Mouse (Mus musculus) cerebellum, adult 2 months (tissue): ENCODE measurements around the gene 1700020A23Rik. TPM values are rescaled to one million over a fixed set of nuclear protein-coding genes. Genes with fewer than 3 reads are reported as not detected.

Experiments
- DNase-seq, 2 experiments: peaks; one replicate each; pipeline ENCODE4 v3.0.0; 2021
- H3K27ac ChIP-seq: fragments of 200-500 bp; 2 replicates; pipeline ENCODE4 v1.5.1; 2012; ENCODE audit warnings: low read length, control low read depth, inconsistent platforms; ENCODE audit not compliant: insufficient read depth
- H3K27me3 ChIP-seq: fragments of 200-500 bp; 2 replicates; pipeline ENCODE4 v1.6.1; 2012; ENCODE audit warnings: inconsistent platforms, mild to moderate bottlenecking, low read length, moderate library complexity; ENCODE audit not compliant: control insufficient read depth, insufficient read depth
- H3K4me1 ChIP-seq: fragments of 200-500 bp; 2 replicates; pipeline ENCODE4 v1.6.1; 2011; ENCODE audit warnings: low read length; ENCODE audit not compliant: control insufficient read depth, insufficient read depth
- H3K4me3 ChIP-seq: fragments of 200-500 bp; replicated peaks from 2 replicates; pipeline ENCODE3; 2011; ENCODE audit warnings: mild to moderate bottlenecking, low read depth, low read length, control low read depth; ENCODE audit not compliant: insufficient read depth
- CTCF ChIP-seq: fragments of 200-500 bp; IDR thresholded peaks from 2 replicates; pipeline ENCODE4 v1.5.1; 2011; ENCODE audit warnings: low read depth, mild to moderate bottlenecking, control low read depth, low read length, moderate library complexity, borderline replicate concordance; ENCODE audit not compliant: insufficient read depth
- POLR2A ChIP-seq: fragments of 200-500 bp; IDR thresholded peaks from 2 replicates; pipeline ENCODE4 v1.6.1; 2011; ENCODE audit warnings: low read length, control low read depth, borderline replicate concordance; ENCODE audit not compliant: insufficient read depth
- WGBS: fragments of 180-500 bp; shearing (Covaris S2); methylation state at CpG from one replicate; pipeline ENCODE4 v1.1.7; 2018; 5-methylcytosine and 5-hydroxymethylcytosine counted together
- polyA plus RNA-seq: library from polyadenylated mRNA; depleted of rRNA; stranded (reverse); fragments of >200 nt; gene quantifications from 2 replicates; pipeline ENCODE4 v1.2.3, GENCODE M21; 2012

Gene 1700020A23Rik
- polyA plus RNA-seq, 1 experiment = not detected

GRCm38 (mm10) chr2:130400046-130400445 is 5.0 kb upstream of the 1700020A23Rik start:
- 97% methylated on average over 1 of the region's 1 CpGs for WGBS
- H3K4me3 ChIP-seq = no peak overlapping the region
- DNase-seq = no peak
- no peak overlapping the region for H3K27ac ChIP-seq
- TF ChIP-seq POLR2A = no peak
- TF ChIP-seq CTCF = no peak
- H3K4me1 ChIP-seq = peaks cover 5% of the 10 kb centered on the region; the same call in 1 of the 2 replicates
- no peaks in the 10 kb centered on the region; the same call in 1 of the 2 replicates for H3K27me3 ChIP-seq

- WGBS = 71% methylated on average over 4 of the region's 4 CpGs
- peaks cover 4% of the 10 kb centered on the region; the same call in 1 of the 2 replicates for H3K4me1 ChIP-seq
- TF ChIP-seq CTCF = no peak
- TF ChIP-seq POLR2A = no peak
- H3K27me3 ChIP-seq = no peaks in the 10 kb centered on the region; the same call in 1 of the 2 replicates
- H3K4me3 ChIP-seq = no peak overlapping the region
- no peak overlapping the region for H3K27ac ChIP-seq
- no peak for DNase-seq
Measured at GRCm38 (mm10) chr2:130401891-130402290, 3.2 kb upstream of the 1700020A23Rik start.

DNA sequence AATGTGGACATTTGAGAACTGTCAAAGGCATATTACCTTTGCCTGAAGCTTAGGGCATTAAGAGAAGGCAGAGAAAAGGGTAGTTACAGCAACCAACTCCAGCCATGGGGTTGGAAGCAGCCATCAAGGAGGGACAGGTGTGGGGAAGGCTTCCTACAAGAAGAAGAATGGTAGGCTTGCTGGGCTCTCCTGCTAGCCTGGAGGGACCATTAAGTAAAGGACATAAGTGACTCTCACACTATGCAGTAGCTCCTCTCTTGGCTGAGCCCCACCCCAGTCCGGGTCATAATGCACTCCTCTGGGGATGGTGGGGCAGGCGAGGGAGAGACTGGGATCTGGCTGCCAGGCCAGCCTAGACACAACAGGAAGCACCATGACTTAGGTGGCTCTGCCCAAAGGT is 1.1 kb downstream of the 1700020A23Rik start, which contains the start of gene Tmem239:
Tmem239 (plus strand) TSS at position 301 of the 400 bp plus-strand sequence.
- DNase-seq = no peak
- no peaks in the 10 kb centered on the region for H3K27me3 ChIP-seq
- H3K27ac ChIP-seq = no peak within 1 kb of the TSS
- 85% methylated on average over 2 of the region's 2 CpGs for WGBS
- no peak for TF ChIP-seq POLR2A
- no peak for TF ChIP-seq CTCF
- H3K4me1 ChIP-seq = no peaks in the 10 kb centered on the region
- no peak within 1 kb of the TSS for H3K4me3 ChIP-seq

- no peak for DNase-seq
- 19% methylated on average over 6 of the region's 6 CpGs for WGBS
- no peak overlapping the region for H3K4me3 ChIP-seq
- TF ChIP-seq CTCF (no peak), POLR2A (no peak)
- H3K27me3 ChIP-seq = no peaks in the 10 kb centered on the region
- H3K27ac ChIP-seq = no peak overlapping the region
- H3K4me1 ChIP-seq = no peaks in the 10 kb centered on the region
Measured at GRCm38 (mm10) chr2:130408194-130408593, 3.1 kb downstream of the 1700020A23Rik start.

- Histone ChIP-seq H3K27me3 (no peaks in the 10 kb centered on the region), H3K27ac (no peak overlapping the region), H3K4me3 (no peak overlapping the region), H3K4me1 (no peaks in the 10 kb centered on the region)
- 23% methylated on average over 16 of the region's 16 CpGs for WGBS
- TF ChIP-seq POLR2A (no peak), CTCF (peak; percentile 84)
- peak; percentile 77 to 82 for DNase-seq
Measured at GRCm38 (mm10) chr2:130411558-130412495, 6.8 kb downstream of the 1700020A23Rik start.

GRCm38 (mm10) chr2:130412775-130413174 is 7.7 kb downstream of the 1700020A23Rik start:
- WGBS = 76% methylated on average over 3 of the region's 3 CpGs
- DNase-seq = no peak
- TF ChIP-seq CTCF = no peak
- no peak for TF ChIP-seq POLR2A
- Histone ChIP-seq H3K4me1 (no peaks in the 10 kb centered on the region), H3K27ac (no peak overlapping the region), H3K27me3 (no peaks in the 10 kb centered on the region), H3K4me3 (no peak overlapping the region)

- Histone ChIP-seq H3K4me1 (no peaks in the 10 kb centered on the region), H3K4me3 (no peak overlapping the region), H3K27me3 (no peaks in the 10 kb centered on the region), H3K27ac (no peak overlapping the region)
- DNase-seq = no peak
- WGBS = 79% methylated on average over 6 of the region's 6 CpGs
- TF ChIP-seq POLR2A = no peak
- no peak for TF ChIP-seq CTCF
Measured at GRCm38 (mm10) chr2:130414094-130414856, 9.2 kb downstream of the 1700020A23Rik start.
